8 mouse cellular contexts compared by ENCODE assay signal in genomic region chr5:75143092-75143491, GRCm38 (mm10). TPM values are rescaled to one million over a fixed set of nuclear protein-coding genes. Genes with fewer than 3 reads are reported as not detected.
A peak's percentile ranks its signal among the peaks of the same experiment; 100 is the strongest.
DNase-seq lines count a peak whose midpoint lies in the region; ATAC-seq and TF ChIP-seq lines count a peak whose summit lies in the region.

No protein-coding gene starts in this region.

- ATAC-seq in granulocyte monocyte progenitor cell, adult 5-6 weeks (replicated peaks; ENCODE audit: poor library complexity, severe bottlenecking), result peak; percentile 63
- no peak for ATAC-seq in intestine, postnatal 0 days
- no peak for ATAC-seq in liver, embryonic 12.5 days

- 4% methylated on average over 14 of the region's 14 CpGs for WGBS in intestine, postnatal 0 days
- 5% methylated on average over 14 of the region's 14 CpGs for WGBS in liver, embryonic 12.5 days (ENCODE audit: insufficient replicate concordance)

- no peaks in the 10 kb centered on the region for H3K9me3 ChIP-seq in intestine, postnatal 0 days (ENCODE audit: control insufficient read depth)
- no peaks in the 10 kb centered on the region for H3K9me3 ChIP-seq in liver, embryonic 12.5 days (replicated peaks)

- H3K4me1 ChIP-seq in intestine, postnatal 0 days (replicated peaks; ENCODE audit: control insufficient read depth, insufficient read depth, low read length), result no peaks in the 10 kb centered on the region
- no peaks in the 10 kb centered on the region for H3K4me1 ChIP-seq in liver, embryonic 12.5 days

- no peak overlapping the region for H3K27ac ChIP-seq in intestine, postnatal 0 days (ENCODE audit: low read depth, low read length)
- no peak overlapping the region for H3K27ac ChIP-seq in liver, embryonic 12.5 days

- H3K4me3 ChIP-seq in intestine, postnatal 0 days (ENCODE audit: low read depth, low read length), result peak overlapping the region; percentile 20; the same call in 1 of the 2 replicates
- peak overlapping the region; percentile 33; the same call in 1 of the 2 replicates for H3K4me3 ChIP-seq in liver, embryonic 12.5 days

- H3K27me3 ChIP-seq in intestine, postnatal 0 days (replicated peaks; ENCODE audit: control insufficient read depth, insufficient read depth, low read length), result peaks cover 32% of the 10 kb centered on the region
- peaks cover 59% of the 10 kb centered on the region for H3K27me3 ChIP-seq in liver, embryonic 12.5 days (replicated peaks)

- DNase-seq in urinary bladder, postnatal 14 days (ENCODE audit: low spot score), result peak; percentile 69
- DNase-seq in urinary bladder, postnatal 10 days (ENCODE audit: low spot score), result no peak
- DNase-seq in cerebellum, postnatal 14 days, result peak; percentile 80 to 85
- peak; percentile 71 for DNase-seq in naive thymus-derived CD4-positive, alpha-beta T cell, adult 2 months (ENCODE audit: low read depth)
- peak; percentile 60 for DNase-seq in yolk sac, embryonic 10.5 days (ENCODE audit: low spot score)

- peak overlapping the region; percentile 65 for H3K4me2 ChIP-seq in intestine, postnatal 0 days (replicated peaks; ENCODE audit: low read depth)
- peak overlapping the region; percentile 56 for H3K4me2 ChIP-seq in liver, embryonic 12.5 days

- H3K9ac ChIP-seq in intestine, postnatal 0 days (ENCODE audit: low read depth, low read length), result no peak overlapping the region
- H3K9ac ChIP-seq in liver, embryonic 12.5 days, result no peak overlapping the region

- TF ChIP-seq CTCF in intestine, postnatal 0 days (IDR thresholded peaks at IDR 0.05; ENCODE audit: low read depth), result peak; percentile 81

- H3K36me3 ChIP-seq in intestine, postnatal 0 days (ENCODE audit: control insufficient read depth, insufficient read depth), result no peaks in the 10 kb centered on the region
- no peaks in the 10 kb centered on the region for H3K36me3 ChIP-seq in liver, embryonic 12.5 days

RNA-seq across cellular contexts. Expression of gene Pdgfra, which starts 9.0 kb away (rescaled TPM):
- not detected in 2 replicates for total RNA-seq in granulocyte monocyte progenitor cell, adult 5-6 weeks (2014; fragmentation: Nextera tagmentation)
- total RNA-seq in granulocyte monocyte progenitor cell, adult 5-6 weeks (2017), result not detected in 2 replicates
- polyA plus RNA-seq in intestine, postnatal 0 days (2015; fragmentation: Nextera tagmentation; extraction: Ambion mirVana), result 12.0 and 13.8 TPM in 2 replicates
- polyA plus RNA-seq in liver, embryonic 12.5 days (2016; fragmentation: Nextera tagmentation; extraction: Ambion mirVana), result 7.9 and 10.4 TPM in 2 replicates
